Mouse (Mus musculus): ENCODE results near the gene Leprot. TPM values are rescaled to one million over a fixed set of nuclear protein-coding genes. Genes with fewer than 3 reads are reported as not detected.

The Leprot gene
- polyA plus RNA-seq, 1 experiment: 43.1 TPM

- no peak overlapping the region for H3K4me3 ChIP-seq (ENCODE audit: insufficient read depth, low read length)
- H3K4me1 ChIP-seq (ENCODE audit: control insufficient read depth, insufficient read depth, low read length): peaks cover 1% of the 10 kb centered on the region; the same call in 1 of the 2 replicates
- no peak for TF ChIP-seq POLR2A (IDR thresholded peaks at IDR 0.05; ENCODE audit: extremely low read depth, insufficient read depth, low read length)
- no peak for TF ChIP-seq CTCF (IDR thresholded peaks at IDR 0.05; ENCODE audit: extremely low read depth, insufficient read depth, low read length)
- no peak overlapping the region for H3K27ac ChIP-seq (ENCODE audit: insufficient read depth, low read length)
These were observed 6.9 kb upstream of the Leprot start for GRCm38 (mm10) chr4:101640631-101641030.

- TF ChIP-seq POLR2A (IDR thresholded peaks at IDR 0.05; ENCODE audit: extremely low read depth, insufficient read depth, low read length): no peak
- TF ChIP-seq CTCF (IDR thresholded peaks at IDR 0.05; ENCODE audit: extremely low read depth, insufficient read depth, low read length): peak; percentile 24; the same call in 1 of the 2 replicates
- Histone ChIP-seq H3K4me3 (ENCODE audit: insufficient read depth, low read length) (no peak overlapping the region), H3K27ac (ENCODE audit: insufficient read depth, low read length) (no peak overlapping the region), H3K4me1 (ENCODE audit: control insufficient read depth, insufficient read depth, low read length) (peaks cover 1% of the 10 kb centered on the region; the same call in 1 of the 2 replicates)
These were observed 4.8 kb upstream of the Leprot start for GRCm38 (mm10) chr4:101642708-101643107.

GRCm38 (mm10) chr4:101643216-101643615 lies 4.3 kb upstream of the Leprot start:
- TF ChIP-seq POLR2A (IDR thresholded peaks at IDR 0.05; ENCODE audit: extremely low read depth, insufficient read depth, low read length) (no peak), CTCF (IDR thresholded peaks at IDR 0.05; ENCODE audit: extremely low read depth, insufficient read depth, low read length) (no peak)
- Histone ChIP-seq H3K4me1 (ENCODE audit: control insufficient read depth, insufficient read depth, low read length) (peaks cover 1% of the 10 kb centered on the region; the same call in 1 of the 2 replicates), H3K4me3 (ENCODE audit: insufficient read depth, low read length) (no peak overlapping the region), H3K27ac (ENCODE audit: insufficient read depth, low read length) (no peak overlapping the region)

- TF ChIP-seq CTCF (IDR thresholded peaks at IDR 0.05; ENCODE audit: extremely low read depth, insufficient read depth, low read length) (no peak), POLR2A (IDR thresholded peaks at IDR 0.05; ENCODE audit: extremely low read depth, insufficient read depth, low read length) (no peak)
- Histone ChIP-seq H3K27ac (ENCODE audit: insufficient read depth, low read length) (peak overlapping the region; percentile 58), H3K4me1 (ENCODE audit: control insufficient read depth, insufficient read depth, low read length) (no peaks in the 10 kb centered on the region; the same call in 1 of the 2 replicates), H3K4me3 (ENCODE audit: insufficient read depth, low read length) (peak overlapping the region; percentile 84)
These were observed 692 bp upstream of the Leprot start for GRCm38 (mm10) chr4:101646857-101647195.

- H3K4me3 ChIP-seq (ENCODE audit: insufficient read depth, low read length): peak overlapping the region; percentile 84
- H3K27ac ChIP-seq (ENCODE audit: insufficient read depth, low read length): peak overlapping the region; percentile 90
- no peaks in the 10 kb centered on the region for H3K4me1 ChIP-seq (ENCODE audit: control insufficient read depth, insufficient read depth, low read length)
- TF ChIP-seq POLR2A (IDR thresholded peaks at IDR 0.05; ENCODE audit: extremely low read depth, insufficient read depth, low read length) (no peak), CTCF (IDR thresholded peaks at IDR 0.05; ENCODE audit: extremely low read depth, insufficient read depth, low read length) (no peak)
These were observed 591 bp downstream of the Leprot start for GRCm38 (mm10) chr4:101647976-101648642.

DNA sequence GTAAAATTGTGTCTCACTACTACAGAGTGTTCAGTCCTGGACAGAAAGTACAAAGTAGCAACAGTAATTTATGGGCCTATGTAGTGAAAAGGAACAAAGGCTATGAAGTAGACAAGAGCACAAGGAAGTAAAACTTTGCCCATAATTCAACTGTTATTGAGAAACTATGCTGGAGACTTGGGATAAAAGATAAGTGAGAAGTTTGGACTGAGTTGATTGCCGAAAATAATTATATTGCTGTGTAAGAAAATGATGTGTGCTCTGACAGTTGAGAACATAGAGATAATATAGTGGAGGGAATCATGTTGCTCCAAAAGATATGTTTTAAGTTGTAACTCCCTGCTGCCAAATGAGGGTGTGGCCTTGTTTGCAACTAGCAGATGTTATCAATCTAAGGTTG lies 1.2 kb downstream of the Leprot start:
- Histone ChIP-seq H3K4me3 (ENCODE audit: insufficient read depth, low read length) (no peak overlapping the region; the same call in 1 of the 2 replicates), H3K27ac (ENCODE audit: insufficient read depth, low read length) (no peak overlapping the region), H3K4me1 (ENCODE audit: control insufficient read depth, insufficient read depth, low read length) (no peaks in the 10 kb centered on the region)
- TF ChIP-seq POLR2A (IDR thresholded peaks at IDR 0.05; ENCODE audit: extremely low read depth, insufficient read depth, low read length): no peak
- no peak for TF ChIP-seq CTCF (IDR thresholded peaks at IDR 0.05; ENCODE audit: extremely low read depth, insufficient read depth, low read length)

- Histone ChIP-seq H3K4me1 (ENCODE audit: control insufficient read depth, insufficient read depth, low read length) (peaks cover 3% of the 10 kb centered on the region), H3K4me3 (ENCODE audit: insufficient read depth, low read length) (no peak overlapping the region), H3K27ac (ENCODE audit: insufficient read depth, low read length) (no peak overlapping the region)
- TF ChIP-seq CTCF (IDR thresholded peaks at IDR 0.05; ENCODE audit: extremely low read depth, insufficient read depth, low read length) (no peak), POLR2A (IDR thresholded peaks at IDR 0.05; ENCODE audit: extremely low read depth, insufficient read depth, low read length) (no peak)
These were observed 3.4 kb downstream of the Leprot start for GRCm38 (mm10) chr4:101650961-101651360.

GRCm38 (mm10) chr4:101654256-101654655 lies 6.7 kb downstream of the Leprot start:
- no peak overlapping the region for H3K27ac ChIP-seq (ENCODE audit: insufficient read depth, low read length)
- TF ChIP-seq CTCF (IDR thresholded peaks at IDR 0.05; ENCODE audit: extremely low read depth, insufficient read depth, low read length) (no peak), POLR2A (IDR thresholded peaks at IDR 0.05; ENCODE audit: extremely low read depth, insufficient read depth, low read length) (no peak)
- peaks cover 3% of the 10 kb centered on the region for H3K4me1 ChIP-seq (ENCODE audit: control insufficient read depth, insufficient read depth, low read length)
- H3K4me3 ChIP-seq (ENCODE audit: insufficient read depth, low read length): no peak overlapping the region

- TF ChIP-seq CTCF (IDR thresholded peaks at IDR 0.05; ENCODE audit: extremely low read depth, insufficient read depth, low read length) (no peak), POLR2A (IDR thresholded peaks at IDR 0.05; ENCODE audit: extremely low read depth, insufficient read depth, low read length) (no peak)
- Histone ChIP-seq H3K4me1 (ENCODE audit: control insufficient read depth, insufficient read depth, low read length) (peaks cover 3% of the 10 kb centered on the region), H3K4me3 (ENCODE audit: insufficient read depth, low read length) (no peak overlapping the region), H3K27ac (ENCODE audit: insufficient read depth, low read length) (no peak overlapping the region)
These were observed 7.4 kb downstream of the Leprot start for GRCm38 (mm10) chr4:101654788-101655414.

- TF ChIP-seq POLR2A (IDR thresholded peaks at IDR 0.05; ENCODE audit: extremely low read depth, insufficient read depth, low read length) (no peak), CTCF (IDR thresholded peaks at IDR 0.05; ENCODE audit: extremely low read depth, insufficient read depth, low read length) (no peak)
- Histone ChIP-seq H3K4me3 (ENCODE audit: insufficient read depth, low read length) (no peak overlapping the region), H3K4me1 (ENCODE audit: control insufficient read depth, insufficient read depth, low read length) (peaks cover 3% of the 10 kb centered on the region), H3K27ac (ENCODE audit: insufficient read depth, low read length) (no peak overlapping the region)
These were observed 7.9 kb downstream of the Leprot start for GRCm38 (mm10) chr4:101655415-101655790.
